Mouse (Mus musculus) hindbrain, embryonic 11.5 days (tissue): ENCODE results near the gene Herpud2. TPM values are rescaled to one million over a fixed set of nuclear protein-coding genes. Genes with fewer than 3 reads are reported as not detected.

Experiments used
- ATAC-seq: fragments of 200-750 bp; cut with Nextera tagmentation; 2 replicates; pipeline ENCODE4 v1.8.0; 2017; ENCODE audit warnings: mild to moderate bottlenecking, moderate TSS enrichment, moderate library complexity; ENCODE audit not compliant: low FRiP score
- DNase-seq: peaks from one replicate; pipeline ENCODE4 v3.0.0-alpha.2; 2015; ENCODE audit warnings: low spot score
- H3K27ac ChIP-seq: fragments of 300-500 bp; sonication (generic); 2 replicates; pipeline ENCODE4 v1.5.1; 2014; ENCODE audit warnings: mild to moderate bottlenecking, low read depth, low read length
- H3K27me3 ChIP-seq: fragments of 300-500 bp; sonication (generic); 2 replicates; pipeline ENCODE4 v1.6.1; 2014; ENCODE audit warnings: mild to moderate bottlenecking, low read length, moderate library complexity, mixed read lengths; ENCODE audit not compliant: control insufficient read depth, insufficient read depth
- H3K36me3 ChIP-seq: fragments of 300-500 bp; sonication (generic); 2 replicates; pipeline ENCODE4 v1.6.1; 2014; ENCODE audit warnings: mild to moderate bottlenecking, low read length, moderate library complexity, mixed read lengths; ENCODE audit not compliant: control insufficient read depth, insufficient read depth
- H3K4me1 ChIP-seq: fragments of 300-500 bp; sonication (generic); replicated peaks from 2 replicates; pipeline ENCODE4 v1.6.1; 2014; ENCODE audit warnings: low read length, mixed read lengths; ENCODE audit not compliant: control insufficient read depth, insufficient read depth
- H3K4me2 ChIP-seq: fragments of 300-500 bp; sonication (generic); replicated peaks from 2 replicates; pipeline ENCODE4 v1.6.1; 2014; ENCODE audit warnings: mild to moderate bottlenecking, low read depth, low read length
- H3K4me3 ChIP-seq: fragments of 300-500 bp; sonication (generic); 2 replicates; pipeline ENCODE4 v1.5.1; 2014; ENCODE audit warnings: low read depth, low read length
- H3K9ac ChIP-seq: fragments of 300-500 bp; sonication (generic); 2 replicates; pipeline ENCODE4 v1.6.1; 2014; ENCODE audit warnings: low read depth, low read length
- H3K9me3 ChIP-seq: fragments of 300-500 bp; sonication (generic); 2 replicates; pipeline ENCODE4 v1.6.1; 2016; ENCODE audit warnings: low read length; ENCODE audit not compliant: control insufficient read depth
- WGBS: fragments of 180-500 bp; shearing (Covaris S2); extraction: QIAGEN DNeasy Blood & Tissue Kit; methylation state at CpG from one replicate; pipeline ENCODE4 v1.1.7; 2014; 5-methylcytosine and 5-hydroxymethylcytosine counted together
- polyA plus RNA-seq: library from polyadenylated mRNA; unstranded; fragments of >200 nt; fragmentation: Nextera tagmentation; extraction: Ambion mirVana; gene quantifications from 2 replicates; pipeline ENCODE4 v1.2.1, GENCODE M21; 2014

Herpud2 gene
- polyA plus RNA-seq, 1 experiment from 2014 or later = 32.8 TPM

GRCm38 (mm10) chr9:25177201-25177600 lies 25.6 kb upstream of the Herpud2 start:
- Histone ChIP-seq H3K4me1 (no peaks in the 10 kb centered on the region), H3K36me3 (no peaks in the 10 kb centered on the region), H3K27ac (no peak overlapping the region), H3K4me2 (no peak overlapping the region), H3K27me3 (no peaks in the 10 kb centered on the region), H3K9ac (no peak overlapping the region), H3K4me3 (no peak overlapping the region), H3K9me3 (no peaks in the 10 kb centered on the region)
- DNase-seq = no peak
- WGBS = 90% methylated on average over 5 of the region's 5 CpGs
- no peak for ATAC-seq

DNA sequence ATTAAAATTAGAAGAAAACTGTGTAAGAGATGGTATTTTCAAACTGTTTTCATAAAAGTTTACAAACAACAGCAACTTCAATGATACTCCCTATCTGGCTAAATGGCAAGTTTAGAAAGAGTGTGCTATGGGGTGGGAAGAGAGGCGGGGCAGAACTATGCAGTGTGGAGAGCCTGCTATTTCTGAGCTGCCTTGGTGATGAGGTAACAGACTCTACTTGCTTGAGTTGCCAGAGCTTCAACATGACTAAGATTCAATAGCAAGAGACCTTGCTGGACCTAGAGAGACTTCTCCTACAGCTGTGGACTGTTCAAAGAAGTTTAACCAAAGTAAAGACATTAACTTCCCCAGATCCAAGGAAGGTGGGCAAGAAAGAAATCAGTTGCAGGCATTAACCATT lies 24.9 kb upstream of the Herpud2 start:
- no peaks in the 10 kb centered on the region for H3K36me3 ChIP-seq
- no peak overlapping the region for H3K4me3 ChIP-seq
- WGBS = 84% methylated on average over 1 of the region's 1 CpGs
- H3K27me3 ChIP-seq = no peaks in the 10 kb centered on the region
- no peak for DNase-seq
- no peaks in the 10 kb centered on the region for H3K9me3 ChIP-seq
- no peak overlapping the region for H3K27ac ChIP-seq
- ATAC-seq = no peak
- no peak overlapping the region for H3K9ac ChIP-seq
- H3K4me1 ChIP-seq = no peaks in the 10 kb centered on the region
- H3K4me2 ChIP-seq = no peak overlapping the region

DNA sequence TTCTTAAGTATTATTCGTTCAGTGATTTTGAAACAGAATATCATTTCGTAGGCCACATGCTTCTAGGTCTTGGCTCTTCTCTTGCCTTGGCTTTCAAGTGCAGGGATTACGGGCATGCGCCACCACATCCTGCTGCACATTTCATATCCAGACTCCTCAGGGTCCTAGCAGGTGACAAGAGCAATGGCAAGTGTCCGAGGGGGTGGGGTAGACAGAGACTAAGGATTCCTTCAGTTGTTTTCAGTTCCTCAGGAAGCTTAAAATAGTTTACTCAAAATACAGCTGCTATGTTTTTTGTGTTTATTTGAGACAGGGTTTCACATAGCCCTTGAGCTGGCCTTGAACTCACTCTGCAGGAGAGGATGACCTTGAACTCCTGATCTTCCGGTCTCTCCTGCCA lies 24.4 kb upstream of the Herpud2 start:
- Histone ChIP-seq H3K4me2 (no peak overlapping the region), H3K36me3 (no peaks in the 10 kb centered on the region), H3K27ac (no peak overlapping the region), H3K9me3 (no peaks in the 10 kb centered on the region), H3K27me3 (no peaks in the 10 kb centered on the region), H3K4me3 (no peak overlapping the region), H3K4me1 (no peaks in the 10 kb centered on the region), H3K9ac (no peak overlapping the region)
- DNase-seq = no peak
- ATAC-seq = no peak
- WGBS = 91% methylated on average over 6 of the region's 6 CpGs

DNA sequence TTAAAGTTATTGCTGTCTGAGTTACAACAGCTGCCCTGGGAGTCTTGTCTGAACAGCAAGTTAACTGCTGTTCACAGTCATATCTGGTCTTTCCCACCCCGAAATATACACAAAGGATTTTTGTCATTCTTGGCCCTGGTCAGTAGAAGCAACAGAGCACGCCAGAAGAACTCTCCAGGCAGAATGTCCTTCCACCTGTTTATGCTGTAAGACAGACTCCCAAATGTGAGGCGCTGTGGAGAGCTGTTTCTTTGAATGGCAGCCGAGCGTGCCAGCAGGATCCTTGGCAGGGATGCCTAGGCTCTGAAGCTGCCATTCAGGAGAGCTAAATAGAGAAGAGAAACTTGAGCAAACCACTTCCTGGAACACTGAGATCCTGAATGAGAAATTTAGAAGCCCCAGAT lies 23.4 kb upstream of the Herpud2 start:
- Histone ChIP-seq H3K4me2 (no peak overlapping the region), H3K27me3 (no peaks in the 10 kb centered on the region), H3K27ac (no peak overlapping the region), H3K4me1 (no peaks in the 10 kb centered on the region), H3K9me3 (no peaks in the 10 kb centered on the region), H3K36me3 (no peaks in the 10 kb centered on the region), H3K4me3 (no peak overlapping the region), H3K9ac (no peak overlapping the region)
- 52% methylated on average over 5 of the region's 5 CpGs for WGBS
- ATAC-seq (no peak), DNase-seq (no peak)

GRCm38 (mm10) chr9:25174614-25175013 lies 23.0 kb upstream of the Herpud2 start:
- no peak overlapping the region for H3K4me2 ChIP-seq
- no peaks in the 10 kb centered on the region for H3K4me1 ChIP-seq
- H3K9me3 ChIP-seq = no peaks in the 10 kb centered on the region
- no peak overlapping the region for H3K9ac ChIP-seq
- 73% methylated on average over 5 of the region's 5 CpGs for WGBS
- H3K36me3 ChIP-seq = no peaks in the 10 kb centered on the region
- DNase-seq (no peak), ATAC-seq (no peak)
- H3K27me3 ChIP-seq = no peaks in the 10 kb centered on the region
- no peak overlapping the region for H3K27ac ChIP-seq
- H3K4me3 ChIP-seq = no peak overlapping the region

DNA sequence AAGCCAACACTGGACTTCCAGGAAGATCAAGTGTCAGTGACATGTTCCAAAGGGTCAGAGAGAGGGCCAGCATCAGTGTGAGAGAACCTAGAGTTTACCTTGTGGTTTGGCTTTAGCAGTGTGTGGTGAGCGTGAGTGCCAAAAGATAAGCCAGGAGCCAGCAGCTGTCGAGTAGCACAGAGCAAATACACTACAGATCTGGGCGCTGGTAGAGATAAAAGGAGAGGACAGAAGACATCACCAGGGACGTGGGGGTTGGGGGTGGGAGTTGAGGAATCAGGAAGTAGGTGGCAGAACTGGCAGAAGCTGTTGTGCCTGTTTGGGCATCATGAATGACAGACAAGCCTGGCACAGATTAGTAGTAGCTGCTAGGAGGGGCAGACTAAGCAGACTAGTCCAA lies 21.6 kb upstream of the Herpud2 start:
- Histone ChIP-seq H3K4me3 (no peak overlapping the region), H3K9me3 (no peaks in the 10 kb centered on the region), H3K27me3 (no peaks in the 10 kb centered on the region), H3K4me2 (no peak overlapping the region), H3K27ac (no peak overlapping the region), H3K36me3 (no peaks in the 10 kb centered on the region), H3K9ac (no peak overlapping the region), H3K4me1 (no peaks in the 10 kb centered on the region)
- WGBS = 73% methylated on average over 4 of the region's 4 CpGs
- DNase-seq (no peak), ATAC-seq (no peak)

DNA sequence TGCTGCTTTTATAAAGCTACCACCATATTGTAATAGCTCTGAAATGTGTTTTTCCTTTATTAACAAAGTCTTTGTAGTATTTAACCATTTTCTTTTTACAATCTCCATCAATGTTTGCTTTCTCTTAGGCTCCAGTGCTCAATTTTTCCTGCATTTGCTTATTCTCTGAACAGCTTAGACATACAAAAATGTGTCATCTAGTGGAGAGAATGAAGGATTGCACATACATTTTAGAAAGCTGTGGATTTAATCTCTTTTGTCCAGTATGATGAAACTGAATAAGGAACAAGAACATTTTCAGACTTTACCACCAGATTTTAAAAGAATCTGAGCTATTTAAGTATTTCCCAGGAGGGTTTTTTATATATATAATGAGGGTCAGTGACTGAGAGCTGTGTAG lies 18.0 kb upstream of the Herpud2 start:
- Histone ChIP-seq H3K4me1 (no peaks in the 10 kb centered on the region), H3K27ac (no peak overlapping the region), H3K4me3 (no peak overlapping the region), H3K36me3 (no peaks in the 10 kb centered on the region), H3K9ac (no peak overlapping the region), H3K4me2 (no peak overlapping the region), H3K27me3 (no peaks in the 10 kb centered on the region), H3K9me3 (no peaks in the 10 kb centered on the region)
- DNase-seq = no peak
- no peak for ATAC-seq

DNA sequence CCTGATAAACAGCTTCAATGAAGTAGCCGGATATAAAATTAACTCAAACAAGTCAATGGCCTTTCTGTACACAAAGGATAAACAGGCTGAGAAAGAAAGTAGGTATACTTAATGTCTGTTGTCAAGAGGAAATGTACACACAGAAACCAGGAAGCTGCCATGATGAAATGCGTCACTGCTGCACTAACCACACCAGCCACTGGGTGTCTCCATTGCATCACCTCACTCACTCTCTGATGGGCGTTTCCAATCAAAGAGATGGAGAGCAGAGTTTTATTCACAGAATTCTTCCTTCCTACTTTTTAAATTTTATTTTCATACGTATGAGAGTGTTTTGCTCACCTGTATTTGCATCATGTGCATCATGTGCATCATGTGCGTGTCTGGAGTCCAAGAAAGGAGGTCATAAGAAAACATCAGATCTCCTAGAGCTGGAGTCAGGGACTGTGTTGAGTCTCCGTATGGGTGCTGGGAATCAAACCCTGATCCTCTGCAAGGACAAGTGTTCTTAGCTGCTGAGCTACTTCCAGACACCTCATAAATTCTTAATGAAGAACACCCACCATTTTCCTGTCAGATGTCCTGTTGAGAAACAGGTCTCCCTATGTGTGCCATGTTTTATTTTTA lies 16.0 kb upstream of the Herpud2 start:
- WGBS = 39% methylated on average over 6 of the region's 6 CpGs
- peak; percentile 79 for DNase-seq
- H3K4me2 ChIP-seq = no peak overlapping the region
- peak; percentile 68; the same call in 1 of the 2 replicates for ATAC-seq
- no peak overlapping the region for H3K4me3 ChIP-seq
- H3K4me1 ChIP-seq = no peaks in the 10 kb centered on the region
- no peaks in the 10 kb centered on the region for H3K27me3 ChIP-seq
- H3K9me3 ChIP-seq = no peaks in the 10 kb centered on the region
- H3K9ac ChIP-seq = no peak overlapping the region
- H3K36me3 ChIP-seq = no peaks in the 10 kb centered on the region
- H3K27ac ChIP-seq = no peak overlapping the region

DNA sequence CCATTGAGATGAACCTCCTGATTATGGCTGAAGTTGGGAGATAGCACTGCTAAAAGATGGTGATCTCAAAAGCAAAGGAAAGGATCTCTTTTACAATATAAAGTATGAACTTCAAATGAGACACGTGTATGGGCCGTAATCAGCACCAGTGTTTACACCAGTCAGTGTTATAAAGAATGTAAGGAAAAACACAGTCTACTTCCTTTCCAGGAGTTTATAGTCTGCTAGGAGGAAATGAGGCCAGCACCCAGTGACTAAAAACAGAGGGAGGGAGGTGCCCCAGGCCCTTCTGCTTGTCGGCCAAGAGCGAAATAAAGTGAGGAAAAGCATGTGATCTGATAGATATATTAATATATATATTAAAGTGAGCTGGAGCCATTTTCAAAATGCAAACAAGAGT lies 6.6 kb upstream of the Herpud2 start:
- no peak overlapping the region for H3K4me3 ChIP-seq
- no peak overlapping the region for H3K27ac ChIP-seq
- ATAC-seq = no peak
- H3K4me1 ChIP-seq = no peaks in the 10 kb centered on the region
- no peak overlapping the region for H3K9ac ChIP-seq
- no peaks in the 10 kb centered on the region for H3K36me3 ChIP-seq
- H3K9me3 ChIP-seq = no peaks in the 10 kb centered on the region
- DNase-seq = no peak
- no peaks in the 10 kb centered on the region for H3K27me3 ChIP-seq
- 81% methylated on average over 4 of the region's 4 CpGs for WGBS
- no peak overlapping the region for H3K4me2 ChIP-seq
